Mouse (Mus musculus): Measurements from ENCODE around the gene Brd4.

The Brd4 gene

DNA sequence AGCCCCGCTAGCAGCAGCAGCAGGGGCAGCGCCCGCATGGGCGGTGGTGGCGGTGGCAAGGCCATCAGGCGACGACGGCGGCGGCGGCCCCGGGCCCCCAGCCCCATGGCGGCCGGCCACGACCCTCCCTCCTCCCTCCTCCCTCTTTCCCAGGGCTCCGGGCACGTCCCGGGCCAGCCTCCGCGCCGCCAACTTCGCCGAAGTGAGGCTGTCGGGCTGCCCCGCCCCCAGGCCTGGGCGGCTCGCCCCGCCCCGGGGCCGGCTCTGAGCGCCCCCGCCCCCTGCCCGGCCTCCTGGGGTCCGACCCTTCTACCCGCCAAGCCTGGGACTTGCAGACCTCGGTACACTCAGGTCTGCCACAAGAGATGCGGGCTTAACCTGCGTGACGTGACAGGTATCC lies 117.8 kb downstream of the Brd4 start, which contains the start of gene Notch3:
Gene Notch3 (minus strand): TSS at position 166 of the 400 bp plus-strand sequence.
- no peak for DNase-seq (ENCODE audit: low spot score)

- DNase-seq (ENCODE audit: low spot score): no peak
Observed at GRCm38 (mm10) chr17:32165803-32166595, 118.5 kb downstream of the Brd4 start.

DNA sequence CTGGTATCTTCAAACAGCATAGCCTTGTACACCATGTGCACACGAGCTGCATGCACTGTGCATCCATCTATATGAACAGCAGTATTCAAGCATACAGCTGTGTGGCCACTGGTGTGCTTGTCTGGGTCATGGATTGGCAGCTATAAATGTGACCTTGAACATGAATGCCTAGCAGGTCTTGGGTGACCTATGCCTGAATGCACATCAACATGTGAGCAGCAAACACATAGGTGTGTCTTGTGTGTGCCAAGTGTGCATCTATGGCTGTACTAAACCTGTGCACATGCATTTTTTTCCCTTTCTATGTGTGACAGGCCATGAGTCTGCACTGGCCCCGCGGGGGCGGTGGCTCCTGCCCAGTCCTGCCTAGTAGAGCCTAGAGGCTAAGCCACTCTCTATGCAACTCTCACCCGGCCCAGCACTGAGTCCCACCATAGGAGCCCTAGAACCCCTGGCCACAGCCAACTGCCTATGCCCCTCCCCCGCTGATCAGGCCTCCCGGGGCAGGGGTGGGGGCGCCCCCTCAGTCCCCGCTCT lies 119.2 kb downstream of the Brd4 start:
- no peak for DNase-seq (ENCODE audit: low spot score)

GRCm38 (mm10) chr17:32164780-32165179 lies 119.7 kb downstream of the Brd4 start:
- DNase-seq (ENCODE audit: low spot score): no peak

DNA sequence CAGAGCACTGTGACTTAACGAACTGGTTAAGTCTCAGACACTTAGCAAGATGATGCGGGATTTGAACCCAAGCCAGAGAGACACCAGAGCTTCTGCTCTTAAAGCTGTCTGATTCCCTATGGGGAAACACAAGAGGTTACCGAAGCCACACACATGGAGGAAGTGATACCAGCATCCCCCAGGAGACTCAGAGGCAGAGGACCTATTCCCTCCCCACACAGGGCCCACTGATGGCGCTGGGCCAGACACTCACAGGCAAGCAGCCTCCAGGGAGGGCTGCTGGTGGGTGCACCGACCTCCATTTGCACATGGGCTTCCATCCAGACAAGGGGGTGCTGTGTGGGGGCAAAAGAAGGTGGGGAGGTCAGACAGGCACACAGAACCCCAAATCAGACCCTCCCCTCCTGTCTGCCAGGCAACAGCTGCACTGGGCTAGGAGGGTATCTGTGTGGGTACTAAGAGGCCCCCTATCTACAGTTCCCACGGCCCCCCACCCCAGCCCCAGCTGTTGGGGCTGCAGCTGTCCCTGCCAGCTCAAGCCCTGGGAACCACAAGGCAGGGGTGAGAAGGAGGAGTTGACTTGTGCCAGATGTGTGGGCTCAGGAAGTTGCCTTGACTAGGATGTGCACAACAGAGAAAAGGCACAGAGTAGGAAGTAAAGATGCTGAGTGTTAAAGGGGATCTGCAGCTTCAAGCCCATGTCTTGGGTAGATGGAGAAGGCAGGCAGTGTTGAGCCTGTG lies 120.4 kb downstream of the Brd4 start:
- no peak for DNase-seq (ENCODE audit: low spot score)

GRCm38 (mm10) chr17:32162112-32162850 lies 122.2 kb downstream of the Brd4 start:
- no peak for DNase-seq (ENCODE audit: low spot score)

- no peak for DNase-seq (ENCODE audit: low spot score)
Observed at GRCm38 (mm10) chr17:32160882-32161281, 123.6 kb downstream of the Brd4 start.

DNA sequence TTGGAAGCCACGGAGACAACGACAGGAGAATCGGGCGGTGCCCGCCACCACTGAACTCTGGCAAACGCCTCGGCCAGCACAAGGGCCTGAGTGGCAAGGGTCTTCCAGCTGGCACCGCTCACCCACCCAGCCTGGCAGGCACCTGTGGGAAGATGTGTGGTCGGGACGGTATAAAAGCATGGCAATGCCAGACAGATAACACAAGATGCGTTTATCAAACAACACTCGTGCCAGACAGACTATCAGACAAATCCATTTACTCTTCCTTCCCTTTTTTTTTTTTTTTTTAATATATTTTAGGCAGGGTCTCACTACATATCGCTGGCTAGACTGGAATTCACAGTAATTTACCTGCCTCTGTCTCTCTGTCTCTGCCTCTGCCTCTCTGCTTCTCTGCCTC lies 125.7 kb downstream of the Brd4 start:
- no peak for DNase-seq (ENCODE audit: low spot score)

GRCm38 (mm10) chr17:32146718-32147117 lies 137.8 kb downstream of the Brd4 start:
- DNase-seq (ENCODE audit: low spot score): no peak
